22 mouse cellular contexts compared by ENCODE assay signal in the genomic region with DNA sequence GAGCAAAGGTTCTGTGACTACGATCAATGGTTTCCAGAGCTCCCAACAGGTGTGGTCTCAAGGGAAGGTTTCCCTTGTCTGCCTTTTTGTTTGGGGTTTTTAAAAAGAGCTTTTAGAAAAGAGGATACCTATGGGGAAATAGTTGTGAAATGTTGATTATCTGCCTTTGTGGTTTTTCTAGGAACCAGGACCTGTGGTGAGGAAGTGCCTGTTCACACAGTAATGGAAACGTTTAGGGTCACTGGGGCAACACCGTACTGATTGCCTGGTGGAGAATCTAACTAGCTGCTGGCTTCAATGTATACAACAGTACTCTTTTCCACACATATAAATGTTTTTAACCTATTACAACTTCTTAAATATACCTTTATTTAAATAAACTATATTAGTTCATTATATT. TPM values are rescaled to one million over a fixed set of nuclear protein-coding genes. Genes with fewer than 3 reads are reported as not detected.
DNase-seq lines count a peak whose midpoint lies in the region; ATAC-seq and TF ChIP-seq lines count a peak whose summit lies in the region.
"Had no signal": no experiment of that assay in that cellular context is flagged by ENCODE, and none has a peak within 500 bp of the region (broad histone marks: within the 10 kb centered on the region; RNA-seq: fewer than 3 reads in every experiment).

No protein-coding gene starts in this region.

- DNase-seq in CD4-positive, CD25-positive, alpha-beta regulatory T cell, adult 2 months (ENCODE audit: low read depth, low spot score) = peak; percentile 52
- DNase-seq in G1E (ENCODE audit: low spot score) = peak; percentile 33
- DNase-seq in right cerebral cortex, postnatal 25 days = no peak
- DNase-seq in cerebellum, adult 11 months = no peak
- no peak for DNase-seq in urinary bladder, postnatal 10 days (ENCODE audit: low spot score)
- DNase-seq: adrenal gland, postnatal 14 days; cerebellum, adult 9-10 months; gastrocnemius, postnatal 36 days; heart, postnatal 4 days; kidney, adult 11 months; kidney, postnatal 4 days; lung, adult 18-20 months; lung, postnatal 10 days had no signal

- no peak for TF ChIP-seq CTCF in G1E (IDR thresholded peaks at IDR 0.05; ENCODE audit: low read depth, low read length)

- H3K4me1 ChIP-seq in G1E (ENCODE audit: insufficient read depth, low read depth, low read length) = peaks cover 18% of the 10 kb centered on the region
- H3K4me1 ChIP-seq: embryonic facial prominence, embryonic 10.5 days; heart, embryonic 15.5 days; limb, embryonic 12.5 days had no signal

- H3K9me3 ChIP-seq in G1E (replicated peaks) = peaks cover 12% of the 10 kb centered on the region
- H3K9me3 ChIP-seq: embryonic facial prominence, embryonic 10.5 days; heart, embryonic 15.5 days; limb, embryonic 12.5 days had no signal

- H3K27me3 ChIP-seq in G1E (ENCODE audit: insufficient read depth, low read length) = no peaks in the 10 kb centered on the region
- H3K27me3 ChIP-seq: heart, embryonic 15.5 days; limb, embryonic 12.5 days had no signal

- H3K4me3 ChIP-seq in G1E (ENCODE audit: low read depth, low read length) = no peak overlapping the region; the same call in 1 of the 2 replicates
- H3K4me3 ChIP-seq: embryonic facial prominence, embryonic 10.5 days; heart, embryonic 15.5 days; limb, embryonic 12.5 days had no signal

- ATAC-seq in G1E (ENCODE audit: extremely low read depth, insufficient number of reproducible peaks, low FRiP score, poor library complexity, severe bottlenecking) = peak; percentile 80
- peak; percentile 99 for ATAC-seq in granulocyte monocyte progenitor cell, adult 5-6 weeks (replicated peaks; ENCODE audit: poor library complexity, severe bottlenecking)
- peak; percentile 70; the same call in 1 of the 2 replicates for ATAC-seq in neutrophil, adult 5-6 weeks (ENCODE audit: extremely low read depth, insufficient number of reproducible peaks, low FRiP score, poor library complexity, severe bottlenecking)
- ATAC-seq: forebrain, embryonic 16.5 days; hindbrain, embryonic 16.5 days; midbrain, embryonic 16.5 days had no signal

- H3K36me3 ChIP-seq in G1E (replicated peaks) = no peaks in the 10 kb centered on the region
- H3K36me3 ChIP-seq: embryonic facial prominence, embryonic 10.5 days; heart, embryonic 15.5 days; limb, embryonic 12.5 days had no signal

RNA-seq across cellular contexts. Expression of a gene that starts 8.6 kb away (rescaled TPM):
- 28.6 and 29.3 TPM in 2 replicates for total RNA-seq in G1E (2014; fragmentation: Nextera tagmentation)
- 24.4 and 29.4 TPM in 2 replicates for total RNA-seq in G1E (2017)
- polyA plus RNA-seq in G1E (2012) = 0.56 and 0.76 TPM in 2 replicates
- 9.7 and 11.8 TPM in 2 replicates for total RNA-seq in granulocyte monocyte progenitor cell, adult 5-6 weeks (2014; fragmentation: Nextera tagmentation)
- 14.1 and 21.3 TPM in 2 replicates for total RNA-seq in granulocyte monocyte progenitor cell, adult 5-6 weeks (2017)
- total RNA-seq in neutrophil, adult 5-6 weeks (2017) = 21.8 and 24.7 TPM in 2 replicates

RNA-seq across cellular contexts. Expression of a gene that starts 36.6 kb away (rescaled TPM):
- total RNA-seq in G1E (2014; fragmentation: Nextera tagmentation) (not detected in 2 replicates), G1E (2017) (0.23 and 0.44 TPM in 2 replicates)
- not detected in 2 replicates for polyA plus RNA-seq in G1E (2012)
- not detected in 2 replicates for total RNA-seq in granulocyte monocyte progenitor cell, adult 5-6 weeks (2014; fragmentation: Nextera tagmentation)
- not detected in 2 replicates for total RNA-seq in granulocyte monocyte progenitor cell, adult 5-6 weeks (2017)
- total RNA-seq in neutrophil, adult 5-6 weeks (2017) = 0.12 TPM in 1 of 2 replicates, not detected in the other
- total RNA-seq: adrenal gland, postnatal 14 days; gastrocnemius, postnatal 36 days had no signal
- polyA plus RNA-seq: spleen, adult 2 months had no signal

RNA-seq across cellular contexts. Expression of a gene that starts 41.1 kb away (rescaled TPM):
- 83.9 and 107 TPM in 2 replicates for total RNA-seq in G1E (2014; fragmentation: Nextera tagmentation)
- total RNA-seq in G1E (2017) = 53.6 and 63.2 TPM in 2 replicates
- polyA plus RNA-seq in G1E (2012) = 5.3 and 5.4 TPM in 2 replicates
- 5.7 and 10.3 TPM in 2 replicates for total RNA-seq in granulocyte monocyte progenitor cell, adult 5-6 weeks (2014; fragmentation: Nextera tagmentation)
- total RNA-seq in granulocyte monocyte progenitor cell, adult 5-6 weeks (2017) = 26.3 and 29.6 TPM in 2 replicates
- 1.2 and 1.5 TPM in 2 replicates for total RNA-seq in neutrophil, adult 5-6 weeks (2017)

Comparison
In these comparisons a context has a peak if more than half of its experiments do, and no peak if none do; other contexts are left out.
1. DNase-seq: peak in CD4-positive, CD25-positive, alpha-beta regulatory T cell, adult 2 months (single experiment) and G1E (single experiment); none in right cerebral cortex, postnatal 25 days (single experiment), cerebellum, adult 11 months (single experiment) and urinary bladder, postnatal 10 days (single experiment).
2. Peak in every context shown above with its lines, with median percentiles within 50 percentile points of each other: ATAC-seq.